Mouse (Mus musculus) liver, embryonic 15.5 days (tissue): Measurements from ENCODE around the gene Cd5l. TPM values are rescaled to one million over a fixed set of nuclear protein-coding genes. Genes with fewer than 3 reads are reported as not detected.
"Not testable (repeated sequence)": the region's sequence is repeated elsewhere in the genome, so short reads cannot be mapped to it uniquely, and the experiment has no call there.

Source experiments
- ATAC-seq: fragments of 200-750 bp; cut with Nextera tagmentation; 2 replicates; pipeline ENCODE4 v1.8.0; 2017; ENCODE audit warnings: moderate number of reproducible peaks, mild to moderate bottlenecking, moderate library complexity; ENCODE audit not compliant: insufficient read depth
- H3K27ac ChIP-seq: fragments of 300-500 bp; sonication (generic); replicated peaks from 2 replicates; pipeline ENCODE4 v1.5.1; 2015; ENCODE audit warnings: mild to moderate bottlenecking, inconsistent platforms
- H3K27me3 ChIP-seq: fragments of 300-500 bp; sonication (generic); 2 replicates; pipeline ENCODE4 v1.6.1; 2015; ENCODE audit warnings: mild to moderate bottlenecking, inconsistent platforms
- H3K36me3 ChIP-seq: fragments of 300-500 bp; sonication (generic); replicated peaks from 2 replicates; pipeline ENCODE4 v1.6.1; 2015; ENCODE audit warnings: moderate library complexity, mild to moderate bottlenecking, inconsistent platforms
- H3K4me1 ChIP-seq: fragments of 300-500 bp; sonication (generic); replicated peaks from 2 replicates; pipeline ENCODE4 v1.6.1; 2015; ENCODE audit warnings: inconsistent platforms
- H3K4me2 ChIP-seq: fragments of 300-500 bp; sonication (generic); 2 replicates; pipeline ENCODE4 v1.6.1; 2015; ENCODE audit warnings: moderate library complexity, mild to moderate bottlenecking, inconsistent platforms
- H3K4me3 ChIP-seq: fragments of 300-500 bp; sonication (generic); replicated peaks from 2 replicates; pipeline ENCODE4 v1.5.1; 2015; ENCODE audit warnings: mild to moderate bottlenecking, inconsistent platforms
- H3K9ac ChIP-seq: fragments of 300-500 bp; sonication (generic); 2 replicates; pipeline ENCODE4 v1.6.1; 2015; ENCODE audit warnings: moderate library complexity, mild to moderate bottlenecking, inconsistent platforms
- H3K9me3 ChIP-seq: fragments of 300-500 bp; sonication (generic); replicated peaks from 2 replicates; pipeline ENCODE4 v1.6.1; 2016; ENCODE audit warnings: inconsistent platforms
- WGBS: fragments of 180-500 bp; shearing (Covaris S2); methylation state at CpG from one replicate; pipeline ENCODE4 v1.1.7; 2015; ENCODE audit warnings: mixed read lengths; ENCODE audit not compliant: insufficient replicate concordance; 5-methylcytosine and 5-hydroxymethylcytosine counted together
- polyA plus RNA-seq: library from polyadenylated mRNA; unstranded; fragments of >200 nt; fragmentation: Nextera tagmentation; extraction: Ambion mirVana; gene quantifications from 2 replicates; pipeline ENCODE4 v1.2.1, GENCODE M21; 2015

The Cd5l gene
- polyA plus RNA-seq, 1 experiment from 2014 or later, result 73.8 TPM

DNA sequence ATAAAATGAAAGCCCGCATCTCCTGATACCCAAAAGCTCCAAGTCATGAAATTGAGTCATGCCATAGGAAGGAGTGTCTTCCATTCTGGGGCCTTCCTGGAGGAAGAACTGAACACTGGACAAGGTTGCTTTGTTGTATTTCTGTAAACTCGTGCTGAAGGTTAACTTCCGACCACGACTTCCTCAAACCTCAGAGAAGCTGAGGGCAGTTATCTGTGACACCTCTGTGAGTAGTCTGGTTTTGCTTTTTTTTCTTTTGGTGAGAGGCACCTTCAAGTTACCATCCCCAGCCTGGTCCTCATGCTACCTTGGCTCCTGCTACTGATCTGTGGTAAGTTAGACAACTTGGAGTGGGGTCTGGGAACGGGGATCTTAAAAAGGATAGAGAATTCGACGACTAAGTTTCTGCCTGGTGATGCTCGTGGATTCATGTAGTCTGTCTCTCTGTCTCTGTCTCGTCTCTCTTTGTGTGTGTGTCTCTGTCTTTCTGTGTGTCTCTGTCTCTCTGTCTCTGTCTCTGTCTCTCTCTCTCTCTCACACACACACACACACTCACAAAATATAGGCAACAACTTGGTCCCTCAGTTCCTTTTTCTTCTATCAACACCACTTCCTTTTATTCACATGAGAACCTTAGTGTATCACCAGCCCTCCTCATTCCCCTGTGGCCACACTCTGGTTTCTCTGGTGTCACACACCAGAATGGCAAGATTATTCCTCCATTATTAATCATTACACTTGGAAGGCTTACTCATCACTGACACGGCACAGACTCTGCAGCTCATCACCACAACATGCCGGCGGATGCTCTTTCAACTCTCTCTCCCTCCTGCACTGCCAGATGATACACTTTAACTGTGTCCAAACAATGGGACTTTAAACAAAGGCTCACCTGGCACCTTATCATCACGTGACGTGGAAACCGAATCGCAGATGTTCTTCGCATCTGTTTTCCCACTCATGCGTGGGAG is 18.8 kb downstream of the Cd5l start, which contains the start of gene Fcrl1:
Gene Fcrl1, plus strand, starts transcription at position 193 of the 971 bp plus-strand sequence.
- Histone ChIP-seq H3K27me3 (no peaks in the 10 kb centered on the region), H3K4me2 (peak within 1 kb of the TSS; percentile 5; the same call in 1 of the 2 replicates), H3K36me3 (no peaks in the 10 kb centered on the region), H3K4me3 (no peak within 1 kb of the TSS), H3K4me1 (no peaks in the 10 kb centered on the region), H3K27ac (no peak within 1 kb of the TSS), H3K9me3 (no peaks in the 10 kb centered on the region), H3K9ac (no peak within 1 kb of the TSS)
- WGBS, result 42% methylated on average over 18 of the region's 18 CpGs
- ATAC-seq, result no peak

DNA sequence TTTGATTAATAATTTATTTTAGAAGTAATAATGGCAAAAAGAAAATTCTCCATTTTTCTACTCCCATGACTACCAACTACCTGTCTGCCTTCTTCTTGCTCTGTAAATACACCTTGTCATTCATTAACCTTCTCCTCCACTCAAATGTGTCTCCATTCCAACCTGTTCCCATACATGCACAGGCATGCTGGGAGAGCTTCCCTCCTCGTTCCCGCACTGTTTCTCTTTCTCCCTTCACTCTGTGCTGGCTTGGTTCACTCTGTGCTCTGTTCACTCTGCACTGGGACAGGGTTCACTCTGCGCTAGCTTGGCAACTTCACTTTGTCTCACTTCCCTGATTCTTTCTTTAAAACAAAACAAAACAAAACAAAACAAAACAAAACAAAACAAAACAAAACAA is 19.5 kb downstream of the Cd5l start:
- H3K4me3 ChIP-seq, result no peak overlapping the region
- no peak overlapping the region for H3K27ac ChIP-seq
- no peaks in the 10 kb centered on the region for H3K36me3 ChIP-seq
- H3K4me2 ChIP-seq, result no peak overlapping the region
- WGBS, result 50% methylated on average over 3 of the region's 3 CpGs
- no peaks in the 10 kb centered on the region for H3K27me3 ChIP-seq
- no peaks in the 10 kb centered on the region for H3K9me3 ChIP-seq
- ATAC-seq, result no peak
- no peak overlapping the region for H3K9ac ChIP-seq
- H3K4me1 ChIP-seq, result no peaks in the 10 kb centered on the region

DNA sequence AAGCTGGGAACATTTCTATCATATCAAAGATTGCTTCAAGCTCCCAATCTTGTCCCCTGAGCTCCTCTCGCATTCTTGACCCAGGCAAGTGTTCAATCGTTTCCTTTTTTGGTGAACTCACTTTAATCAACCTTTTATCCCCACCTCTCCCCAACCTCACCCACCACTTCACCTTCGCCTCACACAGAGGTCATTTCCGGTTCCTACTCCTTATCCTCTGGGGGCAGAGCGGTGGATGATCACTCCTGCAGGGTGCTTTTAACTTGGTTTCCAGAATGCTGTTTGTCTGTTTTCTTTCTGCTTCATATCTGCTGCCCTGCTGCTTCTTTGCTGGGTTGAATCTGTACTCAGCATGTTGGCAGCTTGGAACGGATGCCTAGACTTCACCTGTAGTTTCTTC is 20.0 kb downstream of the Cd5l start:
- H3K9ac ChIP-seq, result no peak overlapping the region
- no peaks in the 10 kb centered on the region for H3K9me3 ChIP-seq
- H3K27ac ChIP-seq, result no peak overlapping the region
- H3K4me1 ChIP-seq, result no peaks in the 10 kb centered on the region
- no peak for ATAC-seq
- no peaks in the 10 kb centered on the region for H3K36me3 ChIP-seq
- H3K4me3 ChIP-seq, result no peak overlapping the region
- no peak overlapping the region for H3K4me2 ChIP-seq
- H3K27me3 ChIP-seq, result no peaks in the 10 kb centered on the region
- 39% methylated on average over 6 of the region's 6 CpGs for WGBS

DNA sequence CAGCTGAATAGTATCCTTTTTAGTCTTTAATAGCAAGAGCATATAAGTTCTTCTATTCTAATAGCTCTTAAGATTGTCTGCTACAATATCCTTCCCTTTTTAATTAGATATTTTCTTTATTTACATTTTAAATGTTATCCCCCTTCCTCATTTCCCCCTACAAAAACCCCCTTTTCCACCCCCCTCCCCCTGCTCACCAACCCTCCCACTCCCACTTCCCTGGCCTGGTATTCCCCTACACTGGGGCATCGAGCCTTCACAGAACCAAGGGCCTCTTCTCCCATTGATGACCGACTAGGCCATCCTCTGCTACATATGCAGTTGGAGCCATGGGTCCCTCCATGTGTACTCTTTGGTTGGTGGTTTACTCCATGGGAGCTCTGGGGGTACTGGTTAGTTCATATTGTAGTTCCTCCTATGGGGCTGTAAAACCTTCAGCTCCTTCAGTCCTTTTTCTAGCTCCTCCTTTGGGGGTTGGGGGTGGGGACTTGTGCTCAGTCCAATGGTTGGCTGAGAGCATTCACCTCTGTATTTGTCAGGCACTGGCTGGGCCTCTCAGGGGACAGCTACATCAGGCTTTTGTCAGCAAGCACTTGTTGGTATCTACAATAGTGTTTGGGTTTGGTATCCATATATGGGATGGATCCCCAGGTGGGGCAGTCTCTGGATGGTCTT is 22.1 kb downstream of the Cd5l start:
- not testable (repeated sequence) for H3K4me3 ChIP-seq, H3K9me3 ChIP-seq, H3K27ac ChIP-seq, H3K27me3 ChIP-seq, H3K4me1 ChIP-seq, H3K36me3 ChIP-seq, ATAC-seq, H3K4me2 ChIP-seq, H3K9ac ChIP-seq
- WGBS, result 57% methylated on average over 2 of the region's 2 CpGs

DNA sequence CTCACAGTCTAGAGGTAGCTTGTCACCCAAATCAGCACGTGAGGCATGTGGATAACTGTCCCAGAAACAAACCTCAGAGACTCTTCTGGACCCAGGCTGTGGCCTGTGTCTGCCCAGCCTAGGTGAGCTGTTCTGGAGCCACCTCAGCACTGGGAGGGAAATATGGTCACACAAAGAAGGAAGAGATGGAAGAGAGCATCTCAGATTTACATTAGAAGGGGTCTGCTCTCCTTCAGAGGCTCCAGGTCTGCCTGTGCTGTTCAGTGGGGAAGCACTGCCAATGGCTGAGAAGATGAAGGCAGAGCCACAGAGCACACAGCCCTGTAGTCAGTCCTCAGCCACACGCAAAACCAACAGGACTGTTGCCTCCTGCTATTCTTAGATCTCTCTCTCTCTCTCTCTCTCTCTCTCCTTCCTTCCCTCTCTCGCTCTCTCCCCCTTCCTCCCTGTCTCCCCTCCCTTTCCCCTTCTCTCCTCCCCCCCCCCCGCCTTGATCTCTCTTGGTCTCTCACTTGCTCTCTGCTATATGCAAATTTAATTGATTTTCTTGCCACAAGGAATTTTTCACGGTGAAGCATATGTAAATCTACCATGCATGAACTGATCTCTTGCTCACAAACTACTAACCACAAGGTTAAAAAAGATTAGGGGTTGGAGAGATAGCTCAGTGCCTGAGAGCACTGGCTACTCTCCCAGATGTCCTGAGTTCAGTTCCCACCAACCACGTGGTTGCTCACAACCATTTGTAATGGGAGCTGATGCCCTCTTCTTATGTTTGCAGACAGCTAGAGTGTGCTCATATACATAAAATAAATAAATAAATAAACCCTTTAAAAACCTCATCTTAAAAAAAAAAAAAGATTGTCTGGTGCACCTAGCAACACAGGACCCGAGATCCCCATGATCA is 24.4 kb downstream of the Cd5l start:
- H3K4me1 ChIP-seq, result no peaks in the 10 kb centered on the region
- 30% methylated on average over 7 of the region's 7 CpGs for WGBS

DNA sequence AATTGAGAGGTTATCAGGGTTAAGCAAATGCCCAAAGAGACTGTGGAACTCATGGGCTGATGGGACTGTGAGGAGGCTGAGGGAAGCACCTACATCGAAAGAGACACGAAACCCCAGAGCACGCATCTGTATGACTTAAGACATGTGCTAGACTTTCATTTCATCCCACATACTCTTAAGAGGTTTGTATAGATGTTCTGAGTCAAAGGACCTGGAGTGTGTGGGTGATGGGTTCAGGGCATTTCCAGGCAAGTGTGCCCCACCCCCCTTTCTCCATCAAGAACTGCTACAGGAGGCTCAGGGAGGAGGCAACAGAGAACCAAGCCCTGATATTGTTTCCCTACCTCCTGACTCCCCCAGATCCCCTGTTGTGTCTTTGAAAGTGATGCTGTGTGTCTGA is 25.6 kb downstream of the Cd5l start:
- H3K9ac ChIP-seq, result no peak overlapping the region
- WGBS, result 81% methylated on average over 3 of the region's 3 CpGs
- ATAC-seq, result no peak
- no peaks in the 10 kb centered on the region for H3K27me3 ChIP-seq
- no peak overlapping the region for H3K4me2 ChIP-seq
- H3K9me3 ChIP-seq, result no peaks in the 10 kb centered on the region
- H3K4me3 ChIP-seq, result no peak overlapping the region
- H3K27ac ChIP-seq, result no peak overlapping the region
- H3K36me3 ChIP-seq, result no peaks in the 10 kb centered on the region
- no peaks in the 10 kb centered on the region for H3K4me1 ChIP-seq

More for the DNA sequence above, 24.4 kb downstream of the Cd5l start:
- Histone ChIP-seq H3K27me3 (no peaks in the 10 kb centered on the region), H3K4me3 (no peak overlapping the region), H3K9ac (no peak overlapping the region), H3K4me2 (no peak overlapping the region), H3K9me3 (no peaks in the 10 kb centered on the region), H3K36me3 (no peaks in the 10 kb centered on the region), H3K27ac (no peak overlapping the region)
- ATAC-seq, result no peak

DNA sequence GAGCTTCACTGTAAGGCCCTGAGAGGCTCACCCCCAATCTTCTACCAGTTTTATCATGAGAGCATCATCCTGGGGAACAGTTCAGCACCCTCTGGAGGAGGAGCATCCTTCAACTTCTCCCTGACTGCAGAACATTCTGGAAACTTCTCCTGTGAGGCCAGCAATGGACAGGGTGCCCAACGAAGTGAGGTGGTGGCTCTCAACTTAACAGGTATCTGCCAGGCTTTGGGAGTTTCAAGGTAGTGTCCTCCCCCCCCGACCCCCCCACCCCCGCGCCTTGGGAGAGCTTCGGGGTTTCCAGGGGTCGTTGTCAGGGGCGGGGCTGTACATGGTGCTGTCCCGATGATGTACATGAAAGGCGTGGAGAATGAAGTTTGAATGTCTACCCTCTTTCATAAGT is 27.4 kb downstream of the Cd5l start:
- H3K27ac ChIP-seq, result no peak overlapping the region
- no peak overlapping the region for H3K4me2 ChIP-seq
- H3K36me3 ChIP-seq, result no peaks in the 10 kb centered on the region
- no peak for ATAC-seq
- WGBS, result 61% methylated on average over 9 of the region's 9 CpGs
- H3K4me3 ChIP-seq, result no peak overlapping the region
- no peaks in the 10 kb centered on the region for H3K27me3 ChIP-seq
- H3K4me1 ChIP-seq, result no peaks in the 10 kb centered on the region
- H3K9me3 ChIP-seq, result no peaks in the 10 kb centered on the region
- no peak overlapping the region for H3K9ac ChIP-seq

DNA sequence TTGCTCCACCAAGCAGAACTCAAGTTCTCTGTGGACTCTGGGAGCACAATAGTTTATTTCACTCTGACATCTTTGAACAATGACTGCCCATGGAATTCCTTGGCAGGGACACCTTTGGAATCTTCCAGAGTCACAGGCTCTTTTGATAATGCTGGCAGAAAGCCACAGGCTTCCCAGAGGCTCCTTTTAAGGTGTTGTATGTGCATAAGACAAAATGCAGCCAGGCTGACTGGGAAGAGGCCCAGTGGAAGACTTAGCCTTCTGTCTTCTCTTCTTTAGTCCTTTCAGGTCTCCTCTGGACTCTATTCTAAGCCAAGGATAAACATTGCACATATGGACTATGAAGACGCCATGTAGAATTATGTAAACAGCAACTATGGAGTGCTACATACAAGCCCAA is 33.3 kb downstream of the Cd5l start:
- Histone ChIP-seq H3K4me3 (no peak overlapping the region), H3K27me3 (no peaks in the 10 kb centered on the region), H3K4me1 (no peaks in the 10 kb centered on the region), H3K4me2 (no peak overlapping the region), H3K9ac (no peak overlapping the region), H3K27ac (no peak overlapping the region), H3K36me3 (no peaks in the 10 kb centered on the region), H3K9me3 (no peaks in the 10 kb centered on the region)
- ATAC-seq, result no peak
- 52% methylated on average over 1 of the region's 1 CpGs for WGBS

DNA sequence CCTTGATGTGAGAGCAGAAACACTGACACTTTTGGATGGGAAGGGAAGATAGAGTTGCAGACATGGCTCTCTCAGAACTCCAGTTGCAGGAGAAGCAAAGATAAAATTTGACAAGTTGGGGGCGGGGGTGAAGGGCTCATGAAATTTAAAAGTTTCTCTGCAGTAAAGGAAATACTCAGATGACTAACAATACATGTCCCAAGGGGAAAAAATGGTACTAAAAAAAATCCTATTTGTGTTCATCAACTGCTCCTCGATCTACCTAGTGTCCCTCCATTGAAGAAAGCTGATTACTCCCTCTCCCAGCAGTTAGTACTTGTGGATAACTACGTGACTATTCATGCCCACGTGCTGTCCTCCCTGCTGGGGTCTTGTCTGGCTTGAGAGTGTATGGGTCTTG is 41.1 kb downstream of the Cd5l start:
- 44% methylated on average over 4 of the region's 4 CpGs for WGBS
- Histone ChIP-seq H3K36me3 (no peaks in the 10 kb centered on the region), H3K27me3 (no peaks in the 10 kb centered on the region), H3K4me3 (no peak overlapping the region), H3K4me1 (no peaks in the 10 kb centered on the region), H3K4me2 (no peak overlapping the region), H3K9ac (no peak overlapping the region), H3K27ac (no peak overlapping the region), H3K9me3 (no peaks in the 10 kb centered on the region)
- no peak for ATAC-seq

DNA sequence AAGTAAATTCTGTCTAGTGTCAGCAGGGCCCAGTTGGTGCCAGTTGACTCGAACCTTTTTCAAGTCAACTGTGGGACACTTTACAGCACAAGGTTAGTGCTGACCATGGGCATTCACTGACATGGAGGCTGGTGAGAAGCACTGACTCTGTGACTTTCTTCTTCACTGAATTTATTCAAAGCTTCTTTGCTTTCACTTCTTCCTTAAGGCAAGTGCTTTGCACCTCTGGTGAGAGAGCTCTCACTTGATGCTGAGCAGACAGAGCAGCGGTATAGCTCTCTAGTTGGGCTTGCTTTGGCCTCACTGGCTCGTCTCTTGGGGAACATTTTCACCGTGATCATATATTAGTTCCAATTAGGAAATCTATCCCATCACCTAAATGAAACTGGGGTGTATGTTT is 42.2 kb downstream of the Cd5l start:
- no peaks in the 10 kb centered on the region for H3K36me3 ChIP-seq
- H3K4me3 ChIP-seq, result no peak overlapping the region
- no peak overlapping the region for H3K27ac ChIP-seq
- no peak for ATAC-seq
- WGBS, result 56% methylated on average over 4 of the region's 4 CpGs
- H3K4me1 ChIP-seq, result no peaks in the 10 kb centered on the region
- no peak overlapping the region for H3K9ac ChIP-seq
- H3K9me3 ChIP-seq, result no peaks in the 10 kb centered on the region
- H3K4me2 ChIP-seq, result no peak overlapping the region
- H3K27me3 ChIP-seq, result no peaks in the 10 kb centered on the region

DNA sequence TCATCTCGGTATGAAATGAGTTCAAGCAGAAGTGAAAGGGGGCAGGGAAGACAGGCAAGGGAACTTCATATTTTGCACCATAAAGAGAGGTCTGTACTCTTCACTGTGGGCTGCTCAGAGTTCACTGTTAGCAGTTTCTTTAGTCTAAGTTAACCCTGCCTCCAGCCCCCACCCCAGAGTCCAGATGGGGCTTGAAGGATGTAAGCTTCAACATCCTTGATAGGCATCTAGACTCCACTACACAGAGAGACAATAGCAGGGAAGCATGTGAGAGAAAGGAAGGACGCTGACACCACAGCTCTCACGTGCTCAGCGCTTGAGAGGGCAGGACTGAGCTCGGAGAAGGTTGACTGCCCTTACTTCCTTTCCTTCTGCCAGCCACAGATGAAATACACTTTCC is 43.6 kb downstream of the Cd5l start:
- no peaks in the 10 kb centered on the region for H3K4me1 ChIP-seq

More for the DNA sequence above, 43.6 kb downstream of the Cd5l start:
- no peak overlapping the region for H3K4me2 ChIP-seq
- 19% methylated on average over 5 of the region's 5 CpGs for WGBS
- 0 out of 2 replicates have a peak, but pooled peaks have one; percentile 9 for ATAC-seq
- H3K9me3 ChIP-seq, result no peaks in the 10 kb centered on the region
- peak overlapping the region; percentile 21; the same call in 1 of the 2 replicates for H3K27ac ChIP-seq
- no peaks in the 10 kb centered on the region for H3K36me3 ChIP-seq
- no peaks in the 10 kb centered on the region for H3K27me3 ChIP-seq
- H3K9ac ChIP-seq, result no peak overlapping the region
- H3K4me3 ChIP-seq, result no peak overlapping the region
